Mouse (Mus musculus) liver, adult 2 months (tissue): ENCODE data around the gene Nfkbid.

Experiments
- CTCF ChIP-seq: fragments of 200-500 bp; IDR thresholded peaks from 2 replicates; pipeline ENCODE4 v1.5.1; 2011; ENCODE audit warnings: low read depth, low read length, control low read depth
- POLR2A ChIP-seq: fragments of 200-500 bp; IDR thresholded peaks from 2 replicates; pipeline ENCODE4 v1.6.1; 2011; ENCODE audit warnings: low read length, control low read depth; ENCODE audit not compliant: insufficient read depth; ENCODE audit errors: extremely low read depth

GRCm38 (mm10) chr7:30440697-30441096 is 19.2 kb downstream of the Nfkbid start:
- TF ChIP-seq CTCF (peak; percentile 94), POLR2A (no peak)
